Mouse (Mus musculus) neural tube, embryonic 15.5 days (tissue): ENCODE measurements at regions not wholly inside any gene's neighbourhood (a gene's known extent, or its start where the extent isn't known, plus 50 kb on each side); places are given as distances from the start of the nearest gene placed in this dataset.
"Not testable (repeated sequence)": the region's sequence is repeated elsewhere in the genome, so short reads cannot be mapped to it uniquely, and the experiment has no call there.

Source experiments
- ATAC-seq: fragments of 200-750 bp; cut with Nextera tagmentation; 2 replicates; pipeline ENCODE4 v1.8.0; 2017; ENCODE audit warnings: mild to moderate bottlenecking, moderate TSS enrichment, moderate library complexity; ENCODE audit not compliant: low FRiP score
- H3K27ac ChIP-seq: fragments of 300-500 bp; sonication (generic); replicated peaks from 2 replicates; pipeline ENCODE4 v1.5.1; 2015; ENCODE audit warnings: mild to moderate bottlenecking, inconsistent platforms
- H3K27me3 ChIP-seq: fragments of 300-500 bp; sonication (generic); replicated peaks from 2 replicates; pipeline ENCODE4 v1.6.1; 2015; ENCODE audit warnings: inconsistent platforms
- H3K36me3 ChIP-seq: fragments of 300-500 bp; sonication (generic); 2 replicates; pipeline ENCODE4 v1.6.1; 2015; ENCODE audit warnings: inconsistent platforms
- H3K4me1 ChIP-seq: fragments of 300-500 bp; sonication (generic); 2 replicates; pipeline ENCODE4 v1.6.1; 2015; ENCODE audit warnings: inconsistent platforms
- H3K4me2 ChIP-seq: fragments of 300-500 bp; sonication (generic); 2 replicates; pipeline ENCODE4 v1.6.1; 2015; ENCODE audit warnings: inconsistent platforms, mild to moderate bottlenecking, moderate library complexity
- H3K4me3 ChIP-seq: fragments of 300-500 bp; sonication (generic); replicated peaks from 2 replicates; pipeline ENCODE4 v1.5.1; 2015; ENCODE audit warnings: mild to moderate bottlenecking, inconsistent platforms
- H3K9ac ChIP-seq: fragments of 300-500 bp; sonication (generic); replicated peaks from 2 replicates; pipeline ENCODE4 v1.6.1; 2015; ENCODE audit warnings: mild to moderate bottlenecking, inconsistent platforms
- H3K9me3 ChIP-seq: fragments of 300-500 bp; sonication (generic); replicated peaks from 2 replicates; pipeline ENCODE4 v1.6.1; 2016; ENCODE audit warnings: inconsistent platforms
- WGBS: fragments of 180-500 bp; shearing (Covaris S2); methylation state at CpG from one replicate; pipeline ENCODE4 v1.1.7; 2015; ENCODE audit warnings: mixed read lengths; 5-methylcytosine and 5-hydroxymethylcytosine counted together

DNA sequence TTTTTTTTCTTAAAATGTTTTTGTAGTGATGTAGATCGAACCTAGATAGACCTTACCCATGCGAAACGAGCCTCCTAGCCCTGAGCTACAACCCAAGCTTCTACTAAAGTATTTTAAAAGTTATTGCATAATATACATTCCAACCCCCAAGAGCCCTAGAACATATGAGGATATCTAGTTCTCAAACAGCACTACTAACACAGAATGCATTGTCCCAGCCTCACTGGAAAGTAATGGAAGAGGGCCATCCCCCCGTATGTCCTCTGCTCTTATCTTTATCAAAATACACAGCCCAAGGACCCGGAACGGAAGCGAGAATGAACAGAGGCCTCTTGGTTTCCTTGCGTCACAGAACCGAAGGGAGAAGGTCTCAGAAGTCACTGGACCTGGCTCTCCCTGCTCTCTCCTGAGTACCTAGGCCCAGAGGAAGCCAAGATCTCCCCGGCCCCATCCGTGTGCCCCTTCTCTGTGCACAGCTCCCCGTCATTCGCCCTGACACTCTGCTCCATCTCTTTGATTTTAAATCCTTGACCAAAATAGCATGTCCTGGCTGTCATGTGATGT is 165.0 kb upstream of the Pkdcc start:
- Histone ChIP-seq H3K27me3 (0 out of 2 replicates have a peak, but pooled peaks cover 4% of the 10 kb centered on the region), H3K9ac (no peak overlapping the region), H3K27ac (no peak overlapping the region), H3K9me3 (no peaks in the 10 kb centered on the region), H3K4me1 (no peaks in the 10 kb centered on the region), H3K4me2 (no peak overlapping the region), H3K36me3 (no peaks in the 10 kb centered on the region), H3K4me3 (no peak overlapping the region)
- no peak for ATAC-seq
- WGBS = 91% methylated on average over 13 of the region's 13 CpGs

- no peak for ATAC-seq
- H3K4me2 ChIP-seq = no peak overlapping the region
- WGBS = 28% methylated on average over 11 of the region's 11 CpGs
- H3K9ac ChIP-seq = no peak overlapping the region
- no peak overlapping the region for H3K27ac ChIP-seq
- H3K36me3 ChIP-seq = no peaks in the 10 kb centered on the region
- no peak overlapping the region for H3K4me3 ChIP-seq
- H3K9me3 ChIP-seq = no peaks in the 10 kb centered on the region
- H3K4me1 ChIP-seq = no peaks in the 10 kb centered on the region
- 0 out of 2 replicates have a peak, but pooled peaks cover under 1% of the 10 kb centered on the region for H3K27me3 ChIP-seq
Measured at GRCm38 (mm10) chr17:83050591-83051197, 164.4 kb upstream of the Pkdcc start.

GRCm38 (mm10) chr17:83052613-83053140 is 162.4 kb upstream of the Pkdcc start:
- H3K4me2 ChIP-seq = no peak overlapping the region
- ATAC-seq = no peak
- H3K27ac ChIP-seq = no peak overlapping the region
- no peaks in the 10 kb centered on the region for H3K36me3 ChIP-seq
- no peak overlapping the region for H3K9ac ChIP-seq
- H3K9me3 ChIP-seq = no peaks in the 10 kb centered on the region
- no peaks in the 10 kb centered on the region for H3K4me1 ChIP-seq
- WGBS = 46% methylated on average over 6 of the region's 6 CpGs
- no peaks in the 10 kb centered on the region for H3K27me3 ChIP-seq
- no peak overlapping the region for H3K4me3 ChIP-seq

DNA sequence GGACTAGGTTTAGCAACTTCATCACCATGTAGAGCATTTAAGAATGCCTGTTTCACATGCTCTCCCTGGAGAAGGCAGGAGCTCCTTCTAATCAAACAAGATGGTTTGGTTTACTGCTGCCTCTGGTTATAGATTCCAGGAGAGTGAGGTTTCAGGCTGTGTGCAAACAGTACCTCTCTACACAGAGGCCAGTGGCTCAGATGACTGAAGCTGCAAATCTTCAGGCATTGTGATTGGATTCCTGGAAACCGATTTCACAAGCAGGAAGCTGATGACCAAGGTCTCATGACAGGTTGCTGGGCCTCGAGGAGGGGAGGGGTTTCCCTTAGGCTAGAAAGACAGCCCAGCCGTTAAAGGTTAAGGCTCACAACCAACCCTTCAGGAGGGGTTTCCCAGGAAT is 157.3 kb upstream of the Pkdcc start:
- Histone ChIP-seq H3K9ac (no peak overlapping the region), H3K4me3 (no peak overlapping the region), H3K4me2 (no peak overlapping the region), H3K9me3 (no peaks in the 10 kb centered on the region), H3K27ac (no peak overlapping the region), H3K4me1 (no peaks in the 10 kb centered on the region), H3K27me3 (no peaks in the 10 kb centered on the region), H3K36me3 (no peaks in the 10 kb centered on the region)
- ATAC-seq = no peak
- whole genome bisulfite sequencing = 55% methylated on average over 3 of the region's 3 CpGs

DNA sequence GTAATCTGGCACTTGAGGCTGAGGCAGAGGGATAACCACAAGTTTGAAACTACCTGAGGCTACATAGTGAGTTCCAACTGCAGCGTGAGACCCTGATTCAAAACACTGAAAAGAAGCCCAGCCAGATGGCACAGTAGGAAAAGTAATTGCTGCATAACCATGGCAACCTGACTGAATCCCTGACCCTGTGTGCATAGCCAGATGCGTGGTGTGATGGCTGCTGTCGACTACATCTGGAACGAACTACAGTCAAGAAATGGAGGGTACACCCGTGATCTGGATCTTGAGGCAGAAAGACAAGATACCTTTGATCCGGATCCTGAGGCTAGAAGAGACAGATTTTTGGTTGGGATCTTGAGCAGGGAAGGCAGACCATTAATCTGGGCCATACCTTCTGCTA is 153.2 kb upstream of the Pkdcc start:
- no peaks in the 10 kb centered on the region for H3K27me3 ChIP-seq
- H3K9me3 ChIP-seq = no peaks in the 10 kb centered on the region
- no peak overlapping the region for H3K27ac ChIP-seq
- H3K9ac ChIP-seq = no peak overlapping the region
- H3K36me3 ChIP-seq = no peaks in the 10 kb centered on the region
- no peak overlapping the region for H3K4me3 ChIP-seq
- H3K4me1 ChIP-seq = no peaks in the 10 kb centered on the region
- ATAC-seq = no peak
- 58% methylated on average over 6 of the region's 6 CpGs for WGBS
- H3K4me2 ChIP-seq = no peak overlapping the region

GRCm38 (mm10) chr17:83063848-83064247 is 151.2 kb upstream of the Pkdcc start:
- no peak for ATAC-seq
- no peaks in the 10 kb centered on the region for H3K36me3 ChIP-seq
- no peak overlapping the region for H3K4me3 ChIP-seq
- H3K9ac ChIP-seq = no peak overlapping the region
- no peaks in the 10 kb centered on the region for H3K27me3 ChIP-seq
- H3K4me2 ChIP-seq = no peak overlapping the region
- H3K9me3 ChIP-seq = no peaks in the 10 kb centered on the region
- 47% methylated on average over 4 of the region's 4 CpGs for WGBS
- H3K4me1 ChIP-seq = no peaks in the 10 kb centered on the region
- no peak overlapping the region for H3K27ac ChIP-seq

- not testable (repeated sequence) for H3K4me1 ChIP-seq, H3K27ac ChIP-seq, H3K4me3 ChIP-seq, H3K27me3 ChIP-seq, H3K9me3 ChIP-seq, H3K9ac ChIP-seq, H3K4me2 ChIP-seq, H3K36me3 ChIP-seq, ATAC-seq
- 23% methylated on average over 11 of the region's 12 CpGs for WGBS
Measured at GRCm38 (mm10) chr17:83064376-83064775, 150.7 kb upstream of the Pkdcc start.

DNA sequence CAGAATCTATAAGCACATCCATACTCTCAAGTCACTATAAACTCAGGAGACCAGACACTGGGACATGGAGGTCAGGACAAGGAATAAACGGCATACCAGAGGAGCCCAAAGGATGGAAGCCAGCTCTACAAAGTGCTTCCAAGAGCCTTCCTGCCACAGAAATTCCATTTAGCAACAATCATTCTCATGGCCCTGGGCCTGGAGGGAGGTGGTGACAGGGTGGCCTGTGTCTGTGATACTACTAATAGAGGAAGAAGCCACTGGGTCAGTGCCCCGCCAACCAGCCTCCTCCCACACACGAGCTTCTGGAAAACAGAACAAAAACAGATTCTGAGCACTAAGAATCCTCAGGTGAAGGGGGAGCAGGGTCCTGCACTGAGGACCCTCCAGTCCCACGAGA is 145.8 kb upstream of the Pkdcc start:
- H3K4me1 ChIP-seq = no peaks in the 10 kb centered on the region
- no peak overlapping the region for H3K9ac ChIP-seq
- no peak for ATAC-seq
- H3K4me2 ChIP-seq = no peak overlapping the region
- H3K27ac ChIP-seq = no peak overlapping the region
- H3K4me3 ChIP-seq = no peak overlapping the region
- no peaks in the 10 kb centered on the region for H3K27me3 ChIP-seq
- 77% methylated on average over 4 of the region's 4 CpGs for WGBS
- H3K36me3 ChIP-seq = no peaks in the 10 kb centered on the region
- no peaks in the 10 kb centered on the region for H3K9me3 ChIP-seq

DNA sequence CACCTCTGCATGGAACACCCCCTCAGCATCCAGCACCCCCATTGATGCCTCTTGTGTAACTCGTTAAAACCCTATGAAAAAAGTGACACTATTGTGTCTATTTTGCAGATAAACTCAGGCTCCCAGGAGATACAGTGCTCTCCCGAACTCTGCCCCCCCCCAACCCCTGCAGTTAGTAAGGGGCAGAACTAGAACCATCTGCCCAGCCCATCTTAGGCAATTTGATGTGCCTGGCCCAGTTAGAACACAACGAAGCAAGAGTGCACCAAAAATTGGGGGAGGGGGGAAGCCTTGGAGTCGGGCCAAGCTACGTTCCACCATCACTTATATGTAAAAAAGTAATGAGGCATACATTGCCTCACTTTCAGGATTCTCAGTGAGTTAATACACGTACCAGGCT is 143.3 kb upstream of the Pkdcc start:
- no peaks in the 10 kb centered on the region for H3K9me3 ChIP-seq
- H3K4me3 ChIP-seq = no peak overlapping the region
- ATAC-seq = no peak
- H3K27me3 ChIP-seq = no peaks in the 10 kb centered on the region
- no peak overlapping the region for H3K27ac ChIP-seq
- no peak overlapping the region for H3K9ac ChIP-seq
- no peaks in the 10 kb centered on the region for H3K4me1 ChIP-seq
- no peaks in the 10 kb centered on the region for H3K36me3 ChIP-seq
- H3K4me2 ChIP-seq = no peak overlapping the region
- WGBS = 72% methylated on average over 6 of the region's 6 CpGs

DNA sequence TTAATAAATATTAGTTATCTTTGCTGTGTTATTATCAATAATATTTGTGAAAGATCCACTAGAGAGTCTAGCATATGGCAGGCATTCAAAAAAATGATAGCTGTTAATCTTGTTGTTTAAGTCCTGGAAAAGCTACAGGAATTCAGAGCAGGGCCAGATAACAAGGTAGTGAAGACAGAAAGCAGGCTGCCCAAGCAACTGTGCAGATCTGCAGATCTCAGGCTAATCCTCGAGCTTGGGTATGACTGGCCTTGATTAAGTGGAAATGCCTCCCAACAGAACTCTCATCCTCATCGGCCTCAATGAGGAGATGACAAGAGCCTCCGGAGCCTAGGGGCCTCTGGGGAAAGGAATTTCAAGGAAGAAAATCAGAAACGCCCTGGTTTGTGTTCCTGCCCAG is 142.9 kb upstream of the Pkdcc start:
- Histone ChIP-seq H3K4me3 (no peak overlapping the region), H3K36me3 (no peaks in the 10 kb centered on the region), H3K4me1 (no peaks in the 10 kb centered on the region), H3K27ac (no peak overlapping the region), H3K9me3 (no peaks in the 10 kb centered on the region), H3K9ac (no peak overlapping the region), H3K27me3 (no peaks in the 10 kb centered on the region), H3K4me2 (no peak overlapping the region)
- ATAC-seq = no peak
- WGBS = 79% methylated on average over 4 of the region's 4 CpGs

DNA sequence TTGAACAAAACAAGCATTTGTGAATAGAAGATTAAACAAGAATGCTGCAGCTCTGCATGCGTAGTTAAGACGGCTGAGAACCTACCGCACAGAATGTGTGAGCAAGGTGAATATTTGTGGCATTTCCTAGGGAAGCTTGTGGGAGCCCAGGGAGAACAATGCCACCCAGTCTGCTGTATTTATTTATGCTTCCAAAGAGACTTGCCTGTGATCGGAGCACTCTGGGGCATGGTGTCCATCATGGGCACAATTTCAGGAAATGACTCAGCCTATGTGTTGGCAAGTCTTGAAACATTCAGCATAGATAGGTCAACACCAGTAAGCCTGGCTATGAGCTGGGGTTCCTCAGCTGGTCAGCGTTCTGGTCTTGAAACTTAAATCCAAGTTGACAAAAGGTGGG is 140.2 kb upstream of the Pkdcc start:
- WGBS = 77% methylated on average over 5 of the region's 5 CpGs
- Histone ChIP-seq H3K4me3 (no peak overlapping the region), H3K27ac (no peak overlapping the region), H3K4me2 (no peak overlapping the region), H3K4me1 (peaks cover 11% of the 10 kb centered on the region), H3K27me3 (0 out of 2 replicates have a peak, but pooled peaks cover 7% of the 10 kb centered on the region), H3K9me3 (no peaks in the 10 kb centered on the region), H3K36me3 (no peaks in the 10 kb centered on the region), H3K9ac (no peak overlapping the region)
- no peak for ATAC-seq

- no peak for ATAC-seq
- 0 out of 2 replicates have a peak, but pooled peaks cover 7% of the 10 kb centered on the region for H3K27me3 ChIP-seq
- H3K36me3 ChIP-seq = no peaks in the 10 kb centered on the region
- no peak overlapping the region for H3K9ac ChIP-seq
- peaks cover 11% of the 10 kb centered on the region for H3K4me1 ChIP-seq
- no peaks in the 10 kb centered on the region for H3K9me3 ChIP-seq
- H3K4me2 ChIP-seq = no peak overlapping the region
- H3K4me3 ChIP-seq = no peak overlapping the region
- 54% methylated on average over 17 of the region's 17 CpGs for WGBS
- H3K27ac ChIP-seq = no peak overlapping the region
Measured at GRCm38 (mm10) chr17:83077737-83078600, 137.1 kb upstream of the Pkdcc start.
